Mouse (Mus musculus) olfactory bulb, adult 2 months (tissue): ENCODE measurements around the gene Gng12.

ENCODE experiments used
- CTCF ChIP-seq: fragments of 200-500 bp; IDR thresholded peaks from 2 replicates; pipeline ENCODE4 v1.5.1; 2012; ENCODE audit warnings: low read depth, mild to moderate bottlenecking, low read length, moderate library complexity; ENCODE audit not compliant: insufficient read depth
- POLR2A ChIP-seq: fragments of 200-500 bp; IDR thresholded peaks from 2 replicates; pipeline ENCODE4 v1.6.1; 2012; ENCODE audit warnings: mild to moderate bottlenecking, low read depth, low read length, moderate library complexity; ENCODE audit not compliant: insufficient read depth

DNA sequence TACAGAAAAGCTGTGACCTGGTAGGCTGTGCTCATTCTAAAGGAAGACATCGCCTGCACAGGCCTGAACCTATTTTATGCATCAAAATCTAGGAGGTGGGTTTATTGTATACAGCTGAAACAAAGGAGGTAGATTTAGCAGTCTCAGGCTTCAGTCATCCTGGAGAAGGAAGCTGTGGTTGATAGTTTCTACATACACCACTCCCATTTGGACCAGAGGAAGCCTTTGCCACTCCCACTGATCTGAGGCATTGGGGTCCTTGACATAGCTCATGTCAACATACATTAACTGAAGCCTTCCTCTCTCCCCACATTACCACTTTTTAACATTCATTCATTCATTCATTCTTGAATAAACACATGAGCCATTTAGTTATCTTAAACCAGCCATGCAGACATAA lies 99.6 kb downstream of the Gng12 start:
- no peak for TF ChIP-seq CTCF
- no peak for TF ChIP-seq POLR2A
